Mouse (Mus musculus): ENCODE measurements around the gene Olfr1463.

Gene Olfr1463

GRCm38 (mm10) chr19:13231028-13231427 lies at the start of gene Olfr1463:
Gene Olfr1463, plus strand, starts transcription at chr19:13231328.
- in situ Hi-C loops (cut with MboI; ENCODE audit: low pct_unique_long_range_greater_than_20kb in 1 of 2, low sequenced_read_pairs in 2 of 2, unreplicated experiment in 1 of 2) = no loop called here

GRCm38 (mm10) chr19:13185434-13185833 lies 45.7 kb upstream of the Olfr1463 start, which contains the start of gene Olfr1462:
Gene Olfr1462, plus strand, starts transcription at chr19:13185734.
- in situ Hi-C loops (cut with MboI; ENCODE audit: low pct_unique_long_range_greater_than_20kb in 1 of 2, low sequenced_read_pairs in 2 of 2, unreplicated experiment in 1 of 2) = no loop called here

- in situ Hi-C loops (cut with MboI; ENCODE audit: low pct_unique_long_range_greater_than_20kb in 1 of 2, low sequenced_read_pairs in 2 of 2, unreplicated experiment in 1 of 2) = no loop called here
Measured at GRCm38 (mm10) chr19:13221666-13222065, 9.5 kb upstream of the Olfr1463 start.

Measured in mouse embryonic stem cell (cell line).